Mouse (Mus musculus): ENCODE results near the gene Trcg1. TPM values are rescaled to one million over a fixed set of nuclear protein-coding genes. Genes with fewer than 3 reads are reported as not detected.
A peak's percentile ranks its signal among the peaks of the same experiment; 100 is the strongest.

Trcg1 gene
- total RNA-seq, 2 experiments from 2014 or later, result not detected

DNA sequence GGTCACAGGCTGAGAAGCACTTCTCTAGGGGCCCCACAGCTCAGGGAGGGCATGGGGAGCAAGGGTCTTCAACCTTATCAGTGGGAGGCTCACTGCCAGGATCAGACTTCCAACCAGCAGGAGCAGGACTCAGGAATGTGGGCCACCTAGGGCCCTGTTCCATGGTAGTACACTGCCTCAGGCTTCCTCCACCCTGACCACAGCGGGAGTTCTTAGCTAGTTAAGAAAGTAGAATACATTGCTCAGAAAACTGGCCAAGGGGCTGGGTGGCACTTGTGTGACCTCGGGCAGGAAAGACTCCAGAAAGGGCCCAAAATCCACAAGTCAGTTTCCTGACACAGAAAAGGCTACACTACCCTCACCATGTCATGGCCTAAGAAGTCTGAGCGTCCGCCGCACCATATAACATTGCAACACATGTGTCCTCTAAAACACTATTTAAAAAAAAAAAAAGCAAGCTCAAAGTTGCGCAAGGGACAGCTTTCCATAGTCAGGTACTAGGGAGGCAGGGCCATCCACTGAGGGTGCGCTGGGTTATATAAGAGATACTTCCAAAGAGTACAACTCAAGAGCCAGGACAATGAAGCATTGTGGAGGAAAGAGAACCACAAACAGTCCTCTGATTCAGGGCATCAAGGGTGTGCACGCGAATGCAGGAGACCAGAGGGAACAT lies 18.6 kb downstream of the Trcg1 start:
- TF ChIP-seq CTCF (IDR thresholded peaks at IDR 0.05), result no peak
- no peak overlapping the region for H3K4me3 ChIP-seq
- intact Hi-C loops (cut with DNase I), result no loop called here
- H3K27ac ChIP-seq, result no peak overlapping the region
- DNase-seq (ENCODE audit: extremely low spot score in 1 of 2, low spot score in 2 of 2), result no peak

DNA sequence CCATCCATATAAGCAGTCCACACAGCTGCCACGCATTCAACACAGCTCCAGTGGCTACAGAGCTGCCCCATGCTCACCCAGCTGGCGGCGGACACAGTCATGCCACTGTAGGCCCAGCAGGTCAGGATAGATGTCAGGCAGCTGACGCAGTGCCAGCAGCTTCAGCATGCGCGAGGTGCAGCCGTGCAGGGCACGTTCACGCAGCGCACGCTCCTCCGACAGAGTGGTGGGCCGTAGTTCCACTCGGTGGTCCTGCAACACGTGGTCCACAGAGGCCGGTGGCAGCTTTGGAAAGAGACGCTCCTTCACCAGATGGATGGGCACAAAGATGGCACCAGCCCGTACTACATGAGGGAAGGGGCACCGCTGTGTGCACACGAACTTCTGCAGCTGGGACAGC lies 20.0 kb downstream of the Trcg1 start:
- no peak overlapping the region for H3K27ac ChIP-seq
- no peak for TF ChIP-seq CTCF (IDR thresholded peaks at IDR 0.05)
- no peak overlapping the region for H3K4me3 ChIP-seq
- no peak for DNase-seq (ENCODE audit: extremely low spot score in 1 of 2, low spot score in 2 of 2)
- intact Hi-C loops (cut with DNase I), result loop anchor here (2.0 kb wide), 1 partner anchor 48 kb away; no protein-coding TSS in a partner anchor

DNA sequence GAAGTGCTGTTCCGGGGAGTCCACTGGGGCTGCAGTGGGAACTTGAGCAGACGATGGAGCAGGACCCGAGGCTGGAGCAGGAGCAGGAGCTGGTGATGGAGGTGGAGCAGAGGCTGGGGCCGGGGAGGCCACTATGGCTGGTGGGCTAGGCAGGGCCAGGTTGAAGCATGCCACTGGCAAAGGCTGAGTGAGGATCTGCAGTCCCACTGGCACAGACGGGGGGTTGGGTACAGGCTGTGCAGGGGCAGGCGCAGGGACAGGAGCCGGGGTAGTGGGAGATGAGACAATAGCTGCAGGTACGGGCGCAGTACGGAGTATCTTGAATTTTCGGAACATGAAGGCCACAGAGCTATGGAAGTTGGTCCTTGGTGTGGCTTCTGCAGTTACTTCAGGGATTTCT lies 20.5 kb downstream of the Trcg1 start:
- TF ChIP-seq CTCF (IDR thresholded peaks at IDR 0.05), result no peak
- Histone ChIP-seq H3K4me3 (no peak overlapping the region), H3K27ac (no peak overlapping the region)
- DNase-seq (ENCODE audit: extremely low spot score in 1 of 2, low spot score in 2 of 2), result no peak
- intact Hi-C loops (cut with DNase I), result loop anchor here (2.0 kb wide), 1 partner anchor 48 kb away; no protein-coding TSS in a partner anchor

DNA sequence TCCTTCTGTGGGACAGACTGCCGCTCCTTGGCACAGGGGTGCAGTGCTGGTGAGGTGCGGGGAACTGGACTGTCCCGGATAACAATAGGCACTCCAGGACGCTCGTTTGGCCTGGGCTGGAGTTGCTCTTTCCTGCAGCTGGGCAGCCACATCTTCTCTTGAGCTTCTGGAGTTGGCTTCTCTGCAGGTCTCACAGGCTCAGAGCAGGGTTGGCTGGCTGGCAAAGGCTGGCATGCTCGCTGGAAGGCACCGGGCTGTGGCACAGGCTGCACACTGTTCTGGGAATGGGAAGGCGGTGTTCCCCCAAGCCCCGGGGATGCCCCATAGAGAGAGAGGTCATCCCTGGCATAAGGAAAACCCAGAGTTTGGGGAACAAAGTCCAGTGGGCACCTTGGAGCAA lies 21.3 kb downstream of the Trcg1 start:
- Histone ChIP-seq H3K4me3 (no peak overlapping the region), H3K27ac (no peak overlapping the region)
- intact Hi-C loops (cut with DNase I), result loop anchor here (2.0 kb wide), 1 partner anchor 49 kb away; no protein-coding TSS in a partner anchor
- no peak for TF ChIP-seq CTCF (IDR thresholded peaks at IDR 0.05)
- no peak for DNase-seq (ENCODE audit: extremely low spot score in 1 of 2, low spot score in 2 of 2)

DNA sequence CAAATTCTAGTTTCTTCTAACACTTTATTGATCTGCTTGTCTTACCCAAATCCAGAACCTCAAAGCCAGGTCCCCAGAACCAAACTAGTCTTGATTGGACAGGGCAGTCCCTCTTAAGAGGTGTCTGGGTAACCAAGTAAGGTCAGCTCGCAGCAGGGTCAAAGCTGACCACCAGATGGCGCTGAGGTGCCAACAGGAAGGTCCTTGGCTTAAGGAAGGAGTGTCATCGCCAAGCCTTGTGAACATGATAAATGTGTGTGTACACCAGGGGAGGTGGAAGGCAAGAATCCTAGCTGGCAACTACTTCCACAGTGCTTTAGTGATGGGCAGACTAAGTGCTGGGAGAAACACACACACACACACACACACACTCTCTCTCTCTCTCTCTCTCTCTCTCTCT lies 23.4 kb downstream of the Trcg1 start:
- intact Hi-C loops (cut with DNase I), result loop anchor here (1.0 kb wide), 1 partner anchor 174 kb away; no protein-coding TSS in a partner anchor
- TF ChIP-seq CTCF (IDR thresholded peaks at IDR 0.05), result peak; percentile 96

DNA sequence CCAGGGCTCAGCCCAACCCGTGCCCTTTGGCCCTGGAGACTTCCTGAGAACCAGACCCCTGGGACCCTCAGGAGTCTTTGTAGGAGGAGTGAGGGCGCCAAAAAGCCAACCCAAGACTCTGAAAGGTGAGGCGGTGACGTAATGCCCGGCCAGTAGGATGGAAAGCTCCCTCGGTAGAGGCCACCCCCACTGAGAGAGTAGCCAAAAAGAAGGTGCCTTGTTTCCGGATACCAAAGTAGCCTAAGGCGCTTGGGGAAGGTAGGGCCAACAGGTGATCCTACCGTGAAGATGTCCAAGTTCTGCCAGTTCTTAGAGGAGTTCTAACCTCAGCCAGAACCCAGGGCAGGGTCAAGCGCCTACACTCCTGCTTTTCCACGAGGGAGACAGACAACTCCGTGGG lies 24.6 kb downstream of the Trcg1 start:
- intact Hi-C loops (cut with DNase I), result no loop called here

More for the DNA sequence above, 23.4 kb downstream of the Trcg1 start:
- Histone ChIP-seq H3K4me3 (no peak overlapping the region), H3K27ac (no peak overlapping the region)
- peak; percentile 80 to 93 for DNase-seq (ENCODE audit: extremely low spot score in 1 of 2, low spot score in 2 of 2)

DNA sequence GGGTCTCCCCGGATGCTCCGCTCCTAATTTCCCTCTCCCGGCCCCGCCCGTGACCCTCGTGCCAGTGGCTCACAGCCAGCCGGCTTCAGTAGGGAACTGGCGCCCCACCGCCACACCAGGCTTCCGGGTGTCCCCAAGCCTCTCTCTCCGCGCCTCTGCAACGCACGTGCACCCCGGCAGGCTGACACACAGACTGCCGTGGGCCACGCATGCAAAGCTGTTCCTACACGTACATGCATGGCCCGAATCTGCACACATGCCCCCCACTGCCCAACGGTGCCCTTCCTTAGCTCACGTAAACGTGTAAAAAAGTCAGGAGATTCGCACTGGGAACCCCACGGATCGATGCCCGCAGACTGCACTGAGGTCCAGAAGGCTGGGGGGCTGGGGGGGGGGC lies 25.2 kb downstream of the Trcg1 start:
- Histone ChIP-seq H3K27ac (peak overlapping the region; percentile 87), H3K4me3 (peak overlapping the region; percentile 82)
- intact Hi-C loops (cut with DNase I), result no loop called here
- peak; percentile 46 to 48 for DNase-seq (ENCODE audit: extremely low spot score in 1 of 2, low spot score in 2 of 2)
- TF ChIP-seq CTCF (IDR thresholded peaks at IDR 0.05), result no peak; the same call in 1 of the 2 replicates

More for the DNA sequence above, 24.6 kb downstream of the Trcg1 start:
- Histone ChIP-seq H3K27ac (peak overlapping the region; percentile 28), H3K4me3 (peak overlapping the region; percentile 82)
- no peak for TF ChIP-seq CTCF (IDR thresholded peaks at IDR 0.05)
- DNase-seq (ENCODE audit: extremely low spot score in 1 of 2, low spot score in 2 of 2), result no peak

DNA sequence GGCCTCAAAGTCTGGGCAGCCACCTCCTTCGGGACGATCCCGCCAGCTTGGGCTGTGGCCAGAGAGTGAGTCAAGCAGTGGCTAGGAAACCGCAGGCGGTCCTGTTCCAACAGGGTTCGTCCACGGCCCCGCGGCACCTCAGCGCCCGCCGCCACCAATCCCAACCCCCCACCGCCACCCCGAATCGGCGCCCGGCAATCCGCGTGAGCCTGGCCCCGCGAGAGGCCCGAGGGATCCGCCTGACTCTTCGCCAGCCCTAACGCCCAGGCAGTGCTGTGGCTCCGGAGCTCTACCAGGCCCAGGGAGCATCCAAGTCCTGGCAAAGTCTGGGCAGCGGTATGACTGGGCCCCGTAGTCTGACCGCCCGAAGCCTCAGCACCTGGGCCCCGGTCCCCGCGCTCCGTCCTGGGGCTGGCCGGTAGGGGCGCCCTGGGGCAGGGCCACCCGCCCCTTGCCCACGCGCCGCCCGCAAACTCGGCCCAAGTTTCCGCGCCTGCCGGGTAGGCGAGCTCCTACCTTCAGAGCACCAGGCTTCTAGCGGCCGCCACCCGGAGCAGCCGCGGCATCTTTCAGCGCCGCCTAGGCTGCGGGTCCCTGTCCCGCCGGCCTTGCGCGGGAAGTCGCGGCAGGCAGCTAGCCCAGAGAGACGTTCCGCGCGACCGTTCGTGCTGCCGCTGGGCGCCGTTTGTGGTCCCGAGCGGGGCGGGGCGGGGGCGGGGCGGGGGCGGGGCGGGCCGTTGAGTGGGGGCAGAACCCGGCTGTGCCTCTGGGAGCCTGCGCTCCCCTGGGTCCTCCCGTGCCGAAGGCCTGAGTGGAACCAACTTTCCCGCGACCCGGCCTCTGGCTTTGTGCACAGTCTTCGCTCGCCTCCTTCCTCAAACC lies 25.8 kb downstream of the Trcg1 start, which contains the start of gene 1700017B05Rik:
TSS of gene 1700017B05Rik (minus strand) at position 700 of the 882 bp plus-strand sequence.
- peak within 1 kb of the TSS; percentile 87 for H3K27ac ChIP-seq
- intact Hi-C loops (cut with DNase I), result no loop called here
- H3K4me3 ChIP-seq, result peak within 1 kb of the TSS; percentile 82
- peak; percentile 64 for TF ChIP-seq CTCF (IDR thresholded peaks at IDR 0.05)
- DNase-seq (ENCODE audit: extremely low spot score in 1 of 2, low spot score in 2 of 2), result peak; percentile 58 to 65

DNA sequence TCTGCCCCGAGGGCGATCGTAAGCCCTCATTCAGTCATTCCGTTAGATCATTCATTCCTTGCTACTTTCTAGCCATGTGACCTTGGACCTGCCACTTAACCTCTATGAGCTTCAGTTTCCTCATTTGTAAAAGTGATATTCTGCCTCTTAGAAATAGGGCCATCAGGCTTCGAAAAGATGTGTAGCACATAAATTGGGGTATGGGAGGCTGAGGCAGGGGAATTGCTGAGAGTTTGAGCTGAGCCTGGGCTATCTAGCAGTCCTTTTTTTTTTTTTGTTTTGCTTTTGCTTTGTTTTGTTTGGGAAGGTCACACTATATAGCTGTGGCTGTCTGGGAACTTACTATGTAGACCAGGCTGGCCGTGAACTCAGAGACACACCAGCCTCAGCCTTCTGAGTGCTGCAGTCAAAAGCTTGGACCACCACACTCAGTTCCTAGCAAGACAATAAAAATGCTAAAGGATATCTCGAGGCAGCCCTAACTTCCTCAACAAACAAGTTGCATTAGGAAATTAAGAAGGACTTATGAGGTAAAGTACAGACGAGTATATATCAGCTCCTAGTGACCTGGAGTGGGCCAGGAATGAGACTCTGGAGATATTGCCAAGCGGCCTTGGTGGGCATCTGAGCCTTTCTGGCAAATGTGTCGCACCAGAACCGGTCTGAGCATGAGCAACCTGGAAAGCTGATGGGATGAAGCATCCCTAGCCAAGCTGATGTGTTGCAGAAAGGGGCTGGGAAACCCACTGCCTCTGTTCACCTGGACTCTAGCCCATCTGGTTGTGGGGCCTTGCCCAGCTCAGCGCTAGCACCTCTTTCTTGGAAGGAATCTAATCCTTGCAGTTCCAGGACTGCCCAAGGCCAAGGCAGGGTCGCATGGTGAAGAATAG lies 26.7 kb downstream of the Trcg1 start:
- TF ChIP-seq CTCF (IDR thresholded peaks at IDR 0.05), result no peak
- intact Hi-C loops (cut with DNase I), result no loop called here
- Histone ChIP-seq H3K4me3 (peak overlapping the region; percentile 82), H3K27ac (peak overlapping the region; percentile 87)
- no peak for DNase-seq (ENCODE audit: extremely low spot score in 1 of 2, low spot score in 2 of 2)

DNA sequence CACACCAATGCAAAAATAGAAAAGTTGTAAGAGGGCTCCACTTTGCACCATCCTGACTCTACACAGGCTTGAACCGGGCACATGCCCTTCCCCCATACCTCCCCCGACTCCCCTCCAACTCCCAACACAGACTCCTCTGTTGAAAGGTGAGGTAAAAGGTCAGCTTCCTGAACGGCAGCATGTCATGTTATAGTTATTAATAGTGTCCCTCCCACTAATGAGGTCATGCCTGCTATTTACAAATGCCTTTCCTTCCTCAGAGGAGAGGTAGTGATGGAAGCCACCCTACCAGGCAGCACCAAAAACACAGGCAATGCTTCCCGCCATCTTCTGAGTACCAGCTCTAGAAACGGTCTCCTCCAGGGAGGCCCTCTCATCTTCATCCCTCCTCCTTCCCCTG lies 28.8 kb downstream of the Trcg1 start:
- intact Hi-C loops (cut with DNase I), result no loop called here
- Histone ChIP-seq H3K4me3 (no peak overlapping the region), H3K27ac (no peak overlapping the region)
- TF ChIP-seq CTCF (IDR thresholded peaks at IDR 0.05), result no peak
- DNase-seq (ENCODE audit: extremely low spot score in 1 of 2, low spot score in 2 of 2), result no peak

DNA sequence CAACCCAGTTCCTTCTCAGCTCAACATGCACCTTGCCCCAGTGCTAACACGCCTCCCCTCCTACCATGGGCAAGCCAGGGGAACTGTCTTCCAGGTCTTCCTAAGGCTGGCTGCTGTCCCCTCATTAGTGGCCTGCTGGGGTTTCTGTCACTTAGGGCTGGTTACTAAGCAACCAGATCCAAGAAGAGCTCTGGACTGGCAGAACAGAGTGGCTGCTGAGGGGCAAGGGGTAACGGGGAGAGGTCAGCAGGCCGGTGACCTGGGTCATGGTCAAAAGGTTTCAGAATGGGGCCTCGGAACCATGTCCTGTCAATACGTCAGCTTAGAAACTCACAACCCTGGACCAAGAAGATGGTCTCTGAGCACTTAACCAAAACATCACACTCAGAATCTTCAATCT lies 31.1 kb downstream of the Trcg1 start:
- DNase-seq (ENCODE audit: extremely low spot score in 1 of 2, low spot score in 2 of 2), result no peak
- Histone ChIP-seq H3K27ac (no peak overlapping the region), H3K4me3 (no peak overlapping the region)
- TF ChIP-seq CTCF (IDR thresholded peaks at IDR 0.05), result no peak
- intact Hi-C loops (cut with DNase I), result no loop called here

Measured in left cerebral cortex, adult 2 months (tissue).